In genomic region chr16:20724338-20724748, GRCm38 (mm10) we compare ENCODE assay signal across 8 mouse cellular contexts. TPM values are rescaled to one million over a fixed set of nuclear protein-coding genes. Genes with fewer than 3 reads are reported as not detected.
DNase-seq lines count a peak whose midpoint lies in the region; ATAC-seq and TF ChIP-seq lines count a peak whose summit lies in the region.

No protein-coding gene starts in this region.

- H3K4me3 ChIP-seq in forebrain, embryonic 13.5 days = no peak overlapping the region
- no peak overlapping the region for H3K4me3 ChIP-seq in hindbrain, embryonic 16.5 days (ENCODE audit: low read length)
- H3K4me3 ChIP-seq in liver, embryonic 12.5 days = no peak overlapping the region
- H3K4me3 ChIP-seq in myocyte = no peak overlapping the region

- peaks cover 13% of the 10 kb centered on the region for H3K36me3 ChIP-seq in forebrain, embryonic 13.5 days (ENCODE audit: poor library complexity, severe bottlenecking)
- no peaks in the 10 kb centered on the region; the same call in 1 of the 2 replicates for H3K36me3 ChIP-seq in hindbrain, embryonic 16.5 days (ENCODE audit: control insufficient read depth, insufficient read depth, low read length)
- peaks cover 31% of the 10 kb centered on the region for H3K36me3 ChIP-seq in liver, embryonic 12.5 days
- H3K36me3 ChIP-seq in myocyte (ENCODE audit: control insufficient read depth, insufficient read depth) = peaks cover 16% of the 10 kb centered on the region

- no peaks in the 10 kb centered on the region for H3K27me3 ChIP-seq in forebrain, embryonic 13.5 days
- H3K27me3 ChIP-seq in hindbrain, embryonic 16.5 days (replicated peaks; ENCODE audit: control insufficient read depth, insufficient read depth, low read length) = no peaks in the 10 kb centered on the region; the same call in 1 of the 2 replicates
- H3K27me3 ChIP-seq in liver, embryonic 12.5 days (replicated peaks) = peaks cover 32% of the 10 kb centered on the region
- H3K27me3 ChIP-seq in myocyte (ENCODE audit: control insufficient read depth, insufficient read depth, insufficient read length) = no peaks in the 10 kb centered on the region

- no peaks in the 10 kb centered on the region for H3K4me1 ChIP-seq in forebrain, embryonic 13.5 days
- H3K4me1 ChIP-seq in hindbrain, embryonic 16.5 days (ENCODE audit: control insufficient read depth, insufficient read depth, low read depth, low read length) = no peaks in the 10 kb centered on the region
- H3K4me1 ChIP-seq in liver, embryonic 12.5 days = no peaks in the 10 kb centered on the region

- no peak overlapping the region for H3K27ac ChIP-seq in forebrain, embryonic 13.5 days
- H3K27ac ChIP-seq in hindbrain, embryonic 16.5 days (ENCODE audit: low read depth, low read length) = no peak overlapping the region
- no peak overlapping the region for H3K27ac ChIP-seq in liver, embryonic 12.5 days

- H3K9me3 ChIP-seq in forebrain, embryonic 13.5 days (replicated peaks) = no peaks in the 10 kb centered on the region
- no peaks in the 10 kb centered on the region for H3K9me3 ChIP-seq in hindbrain, embryonic 16.5 days (ENCODE audit: control insufficient read depth, low read length)
- no peaks in the 10 kb centered on the region for H3K9me3 ChIP-seq in liver, embryonic 12.5 days (replicated peaks)

- no peak for DNase-seq in frontal cortex, postnatal 25 days (ENCODE audit: low spot score in 2 of 2)
- DNase-seq in adrenal gland, adult (ENCODE audit: inconsistent age in 2 of 2, low spot score in 1 of 2) = peak; percentile 82 to 90

- no peak overlapping the region for H3ac ChIP-seq in myocyte (ENCODE audit: control insufficient read depth, insufficient read length)

- TF ChIP-seq POLR2A in myocyte (IDR thresholded peaks at IDR 0.05; ENCODE audit: insufficient read length, low read depth) = no peak

- 36% methylated on average over 5 of the region's 5 CpGs for WGBS in forebrain, embryonic 13.5 days
- WGBS in hindbrain, embryonic 16.5 days = 35% methylated on average over 5 of the region's 5 CpGs
- 29% methylated on average over 5 of the region's 5 CpGs for WGBS in liver, embryonic 12.5 days (ENCODE audit: insufficient replicate concordance)

- H3K9ac ChIP-seq in forebrain, embryonic 13.5 days = no peak overlapping the region
- H3K9ac ChIP-seq in hindbrain, embryonic 16.5 days (ENCODE audit: low read depth, low read length) = no peak overlapping the region
- H3K9ac ChIP-seq in liver, embryonic 12.5 days = no peak overlapping the region

- H3K4me2 ChIP-seq in forebrain, embryonic 13.5 days = no peak overlapping the region
- no peak overlapping the region for H3K4me2 ChIP-seq in hindbrain, embryonic 16.5 days (ENCODE audit: low read length)
- H3K4me2 ChIP-seq in liver, embryonic 12.5 days = no peak overlapping the region
- no peak overlapping the region for H3K4me2 ChIP-seq in myocyte (ENCODE audit: low read depth)

- peaks cover 3% of the 10 kb centered on the region for H3K79me2 ChIP-seq in myocyte (ENCODE audit: control insufficient read depth, insufficient read depth)

- peak; percentile 62; the same call in 1 of the 2 replicates for ATAC-seq in frontal cortex, adult (ENCODE audit: low TSS enrichment)
- ATAC-seq in forebrain, embryonic 13.5 days = peak; percentile 45; the same call in 1 of the 2 replicates
- ATAC-seq in hindbrain, embryonic 16.5 days = peak; percentile 82
- peak; percentile 59 for ATAC-seq in liver, embryonic 12.5 days
- no peak for ATAC-seq in inflammation-experienced regulatory T-cells, adult 6 months

TF ChIP-seq in myocyte, 11 proteins besides CTCF, POLR2A, EP300 and RAD21:
- TF ChIP-seq SRF (IDR thresholded peaks at IDR 0.05; ENCODE audit: control insufficient read depth, insufficient read length, low read depth) (no peak), TCF12 (IDR thresholded peaks at IDR 0.05; ENCODE audit: insufficient read depth, poor library complexity, severe bottlenecking) (no peak), CEBPB (IDR thresholded peaks at IDR 0.05; ENCODE audit: insufficient read depth, poor library complexity, severe bottlenecking) (peak; percentile 71; the same call in 1 of the 2 replicates), TCF3 (IDR thresholded peaks at IDR 0.05; ENCODE audit: insufficient read length, low read depth) (no peak), MAX (IDR thresholded peaks at IDR 0.05; ENCODE audit: low read depth) (no peak), MYOG (IDR thresholded peaks at IDR 0.05; ENCODE audit: control insufficient read depth in 1 of 3, insufficient read depth in 1 of 3, insufficient read length in 2 of 3, low read depth in 2 of 3) (peak in 1 of 3 experiments; percentile 32), POLR2AphosphoS2 (IDR thresholded peaks at IDR 0.05; ENCODE audit: insufficient read length, low read depth) (peak; percentile 65), MYOD1 (IDR thresholded peaks at IDR 0.05; ENCODE audit: control insufficient read depth in 1 of 3, insufficient read length in 2 of 3, low read depth in 2 of 3) (peak in 1 of 3 experiments; percentile 32)

RNA-seq across cellular contexts. Expression of gene Clcn2, which starts 6.8 kb away (rescaled TPM):
- 13.2 and 14.5 TPM in 2 replicates for polyA plus RNA-seq in forebrain, embryonic 13.5 days (2015; fragmentation: Nextera tagmentation; extraction: Ambion mirVana)
- 24.9 and 26.8 TPM in 2 replicates for polyA plus RNA-seq in hindbrain, embryonic 16.5 days (2015; fragmentation: Nextera tagmentation; extraction: Ambion mirVana)
- 14.0 and 14.5 TPM in 2 replicates for polyA plus RNA-seq in liver, embryonic 12.5 days (2016; fragmentation: Nextera tagmentation; extraction: Ambion mirVana)
- polyA plus RNA-seq in myocyte (2012; fragmentation: generic; extraction: Trizol) = 4.4 TPM
- 1 to 10 TPM in 1 of 3 experiments, under 1 TPM in 2; 0.48 to 1.2 (median 0.79) TPM for polyA plus RNA-seq in inflammation-experienced regulatory T-cells, adult 6 months (2017; shearing (Covaris generic))

RNA-seq across cellular contexts. Expression of gene Polr2h, which starts 6.9 kb away (rescaled TPM):
- 101 and 104 TPM in 2 replicates for polyA plus RNA-seq in forebrain, embryonic 13.5 days (2015; fragmentation: Nextera tagmentation; extraction: Ambion mirVana)
- 87.7 and 94.6 TPM in 2 replicates for polyA plus RNA-seq in hindbrain, embryonic 16.5 days (2015; fragmentation: Nextera tagmentation; extraction: Ambion mirVana)
- 66.1 and 68.4 TPM in 2 replicates for polyA plus RNA-seq in liver, embryonic 12.5 days (2016; fragmentation: Nextera tagmentation; extraction: Ambion mirVana)
- polyA plus RNA-seq in myocyte (2012; fragmentation: generic; extraction: Trizol) = 60.5 TPM
- 10 to 100 TPM; 63.1 to 71.1 (median 64.1) TPM for polyA plus RNA-seq in inflammation-experienced regulatory T-cells, adult 6 months (2017; shearing (Covaris generic))

RNA-seq across cellular contexts. Expression of gene Chrd, which starts 8.6 kb away (rescaled TPM):
- 1.8 and 2.8 TPM in 2 replicates for polyA plus RNA-seq in forebrain, embryonic 13.5 days (2015; fragmentation: Nextera tagmentation; extraction: Ambion mirVana)
- polyA plus RNA-seq in hindbrain, embryonic 16.5 days (2015; fragmentation: Nextera tagmentation; extraction: Ambion mirVana) = 7.3 and 7.5 TPM in 2 replicates
- polyA plus RNA-seq in liver, embryonic 12.5 days (2016; fragmentation: Nextera tagmentation; extraction: Ambion mirVana) = 0.54 and 0.96 TPM in 2 replicates
- polyA plus RNA-seq in myocyte (2012; fragmentation: generic; extraction: Trizol) = 14.0 TPM
- not detected for polyA plus RNA-seq in inflammation-experienced regulatory T-cells, adult 6 months (2017; shearing (Covaris generic))

RNA-seq across cellular contexts. Expression of gene Thpo, which starts 10.0 kb away (rescaled TPM):
- 0.68 and 0.74 TPM in 2 replicates for polyA plus RNA-seq in forebrain, embryonic 13.5 days (2015; fragmentation: Nextera tagmentation; extraction: Ambion mirVana)
- 0.93 and 1.4 TPM in 2 replicates for polyA plus RNA-seq in hindbrain, embryonic 16.5 days (2015; fragmentation: Nextera tagmentation; extraction: Ambion mirVana)
- 2.7 and 2.8 TPM in 2 replicates for polyA plus RNA-seq in liver, embryonic 12.5 days (2016; fragmentation: Nextera tagmentation; extraction: Ambion mirVana)
- 1.4 TPM for polyA plus RNA-seq in myocyte (2012; fragmentation: generic; extraction: Trizol)
- not detected for polyA plus RNA-seq in inflammation-experienced regulatory T-cells, adult 6 months (2017; shearing (Covaris generic))

RNA-seq across cellular contexts. Expression of gene Fam131a, which starts 31.3 kb away (rescaled TPM):
- 32.5 and 35.4 TPM in 2 replicates for polyA plus RNA-seq in forebrain, embryonic 13.5 days (2015; fragmentation: Nextera tagmentation; extraction: Ambion mirVana)
- polyA plus RNA-seq in hindbrain, embryonic 16.5 days (2015; fragmentation: Nextera tagmentation; extraction: Ambion mirVana) = 49.6 and 56.7 TPM in 2 replicates
- 2.1 and 2.6 TPM in 2 replicates for polyA plus RNA-seq in liver, embryonic 12.5 days (2016; fragmentation: Nextera tagmentation; extraction: Ambion mirVana)
- polyA plus RNA-seq in myocyte (2012; fragmentation: generic; extraction: Trizol) = 0.62 TPM
- under 1 TPM; 0.30 to 0.78 (median 0.59) TPM for polyA plus RNA-seq in inflammation-experienced regulatory T-cells, adult 6 months (2017; shearing (Covaris generic))

Comparison
In these comparisons a context has a peak if more than half of its experiments do, and no peak if none do; other contexts are left out.
1. DNase-seq: peak in adrenal gland, adult (2 of 2); none in frontal cortex, postnatal 25 days (0 of 2).